Mouse (Mus musculus) spleen, adult 2 months (tissue): ENCODE measurements around the gene Rmnd5a. TPM values are rescaled to one million over a fixed set of nuclear protein-coding genes. Genes with fewer than 3 reads are reported as not detected.

Experiments
- DNase-seq, 2 experiments: peaks; one replicate each; pipeline versions ENCODE4 v3.0.0 to v3.0.0-alpha.2; 2012 to 2021; ENCODE audit warnings: low spot score in 2 of 2, low read depth in 1 of 2
- H3K27ac ChIP-seq: fragments of 200-500 bp; 2 replicates; pipeline ENCODE4 v1.5.1; 2012; ENCODE audit warnings: low read length, inconsistent platforms; ENCODE audit not compliant: insufficient read depth
- H3K27me3 ChIP-seq: fragments of 200-500 bp; 2 replicates; pipeline ENCODE4 v1.6.1; 2012; ENCODE audit warnings: mild to moderate bottlenecking, moderate library complexity, low read length, inconsistent platforms; ENCODE audit not compliant: control insufficient read depth, insufficient read depth
- H3K36me3 ChIP-seq: fragments of 200-500 bp; 2 replicates; pipeline ENCODE4 v1.6.1; 2012; ENCODE audit warnings: mild to moderate bottlenecking, low read length, inconsistent platforms; ENCODE audit not compliant: control insufficient read depth, insufficient read depth
- H3K4me1 ChIP-seq: fragments of 200-500 bp; 2 replicates; pipeline ENCODE4 v1.6.1; 2011; ENCODE audit warnings: inconsistent platforms; ENCODE audit not compliant: control insufficient read depth, insufficient read depth, insufficient read length
- H3K4me3 ChIP-seq: fragments of 200-500 bp; 2 replicates; pipeline ENCODE4 v1.5.1; 2011; ENCODE audit warnings: mild to moderate bottlenecking, inconsistent platforms; ENCODE audit not compliant: insufficient read depth, insufficient read length; ENCODE audit errors: extremely low read depth
- CTCF ChIP-seq: fragments of 200-500 bp; IDR thresholded peaks from 2 replicates; pipeline ENCODE4 v1.5.1; 2011; ENCODE audit warnings: mild to moderate bottlenecking, inconsistent platforms; ENCODE audit not compliant: insufficient read depth, insufficient read length, insufficient replicate concordance; ENCODE audit errors: extremely low read depth
- POLR2A ChIP-seq: fragments of 200-500 bp; IDR thresholded peaks from 2 replicates; pipeline ENCODE4 v1.6.1; 2011; ENCODE audit warnings: low read depth, low read length, inconsistent platforms
- WGBS: fragments of 180-500 bp; shearing (Covaris S2); methylation state at CpG from one replicate; pipeline ENCODE4 v1.1.7; 2018; 5-methylcytosine and 5-hydroxymethylcytosine counted together
- polyA plus RNA-seq: library from polyadenylated mRNA; depleted of rRNA; stranded (reverse); fragments of >200 nt; gene quantifications from 2 replicates; pipeline ENCODE4 v1.2.3, GENCODE M21; 2012

Rmnd5a gene
- polyA plus RNA-seq, 1 experiment: 17.7 TPM

DNA sequence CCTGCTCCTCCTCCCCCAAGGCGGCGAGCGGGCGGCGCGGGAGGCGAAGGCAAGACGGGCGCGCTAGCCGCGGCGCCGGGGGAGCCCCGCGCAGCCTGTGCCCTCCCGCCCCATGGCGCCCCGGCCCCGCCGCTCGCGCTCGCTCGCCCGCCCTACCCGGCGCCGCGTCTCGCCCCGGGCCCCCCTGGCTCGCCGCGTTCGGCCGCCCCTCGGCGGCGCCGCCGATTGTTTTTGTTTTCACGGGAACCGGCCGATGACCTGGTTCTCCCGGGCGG lies 283 bp downstream of the Rmnd5a start:
- peaks cover 7% of the 10 kb centered on the region for H3K4me1 ChIP-seq
- no peaks in the 10 kb centered on the region for H3K27me3 ChIP-seq
- no peak for DNase-seq
- H3K27ac ChIP-seq: peak overlapping the region; percentile 82
- peak overlapping the region; percentile 97 for H3K4me3 ChIP-seq
- WGBS: under 1% methylated on average over 43 of the region's 47 CpGs
- H3K36me3 ChIP-seq: no peaks in the 10 kb centered on the region
- TF ChIP-seq CTCF (no peak), POLR2A (peak; percentile 40; the same call in 1 of the 2 replicates)

DNA sequence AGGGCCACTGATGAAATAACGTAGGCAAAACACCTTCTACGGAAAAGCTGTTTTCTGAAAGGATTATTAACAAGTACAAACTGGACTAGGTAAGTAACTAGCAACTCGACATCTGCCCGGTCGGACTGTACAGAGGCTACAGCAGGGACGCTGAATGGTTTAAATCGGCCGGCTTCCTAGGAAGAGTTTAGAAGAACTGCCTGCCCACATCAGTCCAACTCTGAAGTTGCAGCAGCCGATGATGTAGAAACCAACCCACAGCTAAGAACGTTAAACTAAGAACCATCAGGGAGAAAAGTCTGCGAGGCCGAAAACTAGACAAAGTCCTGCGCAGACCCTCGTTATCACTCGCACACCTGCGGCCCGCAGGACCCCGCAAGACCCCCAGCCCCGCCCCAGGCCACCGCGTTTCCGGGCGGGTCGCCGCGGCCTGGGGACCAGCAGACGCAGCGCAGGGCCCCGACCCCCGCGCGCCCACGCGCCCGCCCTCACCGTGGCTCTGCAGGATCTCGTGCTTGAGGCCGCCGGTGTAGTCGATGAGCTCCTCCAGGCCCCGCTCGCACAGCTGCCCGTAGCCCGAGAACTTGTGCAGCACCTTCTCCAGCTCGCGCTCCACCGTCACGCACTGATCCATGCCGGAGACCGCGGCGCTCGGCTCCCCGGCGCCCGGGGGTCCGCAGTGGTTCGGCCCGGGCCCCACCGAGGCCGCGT lies 776 bp downstream of the Rmnd5a start:
- no peaks in the 10 kb centered on the region for H3K27me3 ChIP-seq
- under 1% methylated on average over 62 of the region's 62 CpGs for WGBS
- no peak for TF ChIP-seq POLR2A
- TF ChIP-seq CTCF: no peak
- H3K36me3 ChIP-seq: no peaks in the 10 kb centered on the region
- H3K4me3 ChIP-seq: peak overlapping the region; percentile 97
- DNase-seq: peak; percentile 4 to 46
- peak overlapping the region; percentile 82 for H3K27ac ChIP-seq
- peaks cover 7% of the 10 kb centered on the region for H3K4me1 ChIP-seq

DNA sequence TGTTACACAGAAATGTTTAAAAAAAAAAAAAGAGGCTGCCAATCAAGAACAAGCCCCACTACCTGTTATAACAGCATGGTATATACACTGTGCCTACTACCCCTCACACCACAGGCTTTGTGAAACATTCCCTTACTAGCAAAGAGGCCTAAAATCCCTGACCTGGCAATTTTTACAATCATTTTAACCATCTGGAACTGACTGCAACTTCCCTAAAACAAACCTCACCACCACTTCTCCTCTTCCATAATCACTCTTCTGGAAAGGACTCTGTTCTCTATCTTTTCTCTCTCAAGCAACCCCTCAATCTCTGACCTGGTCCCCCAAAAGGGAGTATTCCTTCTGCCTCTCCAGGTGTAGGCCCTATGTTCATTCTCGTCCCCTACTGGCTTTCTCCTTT lies 2.4 kb downstream of the Rmnd5a start:
- no peak for DNase-seq
- H3K27ac ChIP-seq: no peak overlapping the region
- H3K27me3 ChIP-seq: no peaks in the 10 kb centered on the region
- TF ChIP-seq POLR2A (no peak), CTCF (no peak)
- WGBS: 79% methylated on average over 1 of the region's 1 CpGs
- peaks cover 9% of the 10 kb centered on the region for H3K4me1 ChIP-seq
- H3K36me3 ChIP-seq: no peaks in the 10 kb centered on the region
- no peak overlapping the region for H3K4me3 ChIP-seq

DNA sequence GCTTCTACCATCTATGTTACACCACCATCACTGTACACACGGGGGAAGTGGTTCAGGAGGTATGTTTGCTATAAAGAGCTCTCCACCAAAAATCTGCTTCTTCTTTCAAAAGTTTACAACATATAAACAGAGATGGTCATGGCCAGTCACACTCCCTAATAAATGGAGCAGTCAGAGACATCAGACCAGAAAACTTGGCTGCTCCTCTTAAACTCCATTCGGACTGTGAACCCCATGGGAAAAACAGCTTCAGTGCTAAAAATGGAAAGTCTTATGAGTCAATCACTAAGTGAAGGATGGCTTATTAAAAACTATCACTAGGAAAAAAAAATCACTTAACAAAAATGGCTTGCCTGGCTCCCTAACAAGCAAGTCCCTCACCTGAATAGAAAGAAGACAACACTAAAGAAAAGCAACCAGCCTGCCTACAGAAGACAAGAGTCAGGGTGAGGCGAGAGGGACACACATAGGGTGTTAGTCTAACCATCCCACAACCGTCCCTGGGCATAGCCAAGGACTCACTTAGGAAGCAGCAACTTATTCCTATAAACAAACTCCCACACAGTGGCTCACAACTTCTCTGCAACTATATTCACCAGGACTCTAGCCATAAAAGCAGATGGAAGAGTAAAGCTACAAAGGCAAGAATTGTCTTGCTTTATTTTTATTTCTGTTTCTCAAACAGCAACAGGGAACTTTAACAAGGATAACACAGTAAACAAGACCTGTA lies 12.3 kb downstream of the Rmnd5a start:
- peaks cover 2% of the 10 kb centered on the region; the same call in 1 of the 2 replicates for H3K4me1 ChIP-seq
- TF ChIP-seq POLR2A (no peak), CTCF (no peak)
- no peak overlapping the region for H3K4me3 ChIP-seq
- peaks cover 9% of the 10 kb centered on the region; the same call in 1 of the 2 replicates for H3K36me3 ChIP-seq
- 92% methylated on average over 4 of the region's 4 CpGs for WGBS
- no peak overlapping the region for H3K27ac ChIP-seq
- H3K27me3 ChIP-seq: no peaks in the 10 kb centered on the region
- no peak for DNase-seq

DNA sequence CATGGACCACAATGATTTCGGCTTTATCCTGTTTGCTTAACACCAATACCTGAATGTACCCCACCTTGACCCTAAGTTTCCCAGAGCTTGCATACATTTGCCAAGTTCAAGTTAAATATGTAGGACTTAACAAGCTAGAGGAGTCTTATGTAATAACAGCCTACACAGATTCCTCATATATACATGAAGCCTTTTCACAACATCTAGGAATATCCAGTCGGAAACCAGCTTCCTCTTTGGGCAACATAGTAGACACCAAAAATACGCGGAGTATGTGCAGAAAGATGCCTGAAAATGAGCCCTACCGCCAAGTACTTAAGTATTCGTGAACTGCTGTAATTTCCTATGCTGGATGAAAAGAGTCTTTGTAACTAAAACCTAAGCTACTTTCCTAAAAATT lies 14.8 kb downstream of the Rmnd5a start:
- Histone ChIP-seq H3K27me3 (no peaks in the 10 kb centered on the region), H3K36me3 (peaks cover 9% of the 10 kb centered on the region; the same call in 1 of the 2 replicates), H3K4me3 (no peak overlapping the region), H3K4me1 (no peaks in the 10 kb centered on the region), H3K27ac (no peak overlapping the region)
- TF ChIP-seq CTCF: no peak
- no peak for TF ChIP-seq POLR2A
- 92% methylated on average over 6 of the region's 6 CpGs for WGBS
- no peak for DNase-seq

DNA sequence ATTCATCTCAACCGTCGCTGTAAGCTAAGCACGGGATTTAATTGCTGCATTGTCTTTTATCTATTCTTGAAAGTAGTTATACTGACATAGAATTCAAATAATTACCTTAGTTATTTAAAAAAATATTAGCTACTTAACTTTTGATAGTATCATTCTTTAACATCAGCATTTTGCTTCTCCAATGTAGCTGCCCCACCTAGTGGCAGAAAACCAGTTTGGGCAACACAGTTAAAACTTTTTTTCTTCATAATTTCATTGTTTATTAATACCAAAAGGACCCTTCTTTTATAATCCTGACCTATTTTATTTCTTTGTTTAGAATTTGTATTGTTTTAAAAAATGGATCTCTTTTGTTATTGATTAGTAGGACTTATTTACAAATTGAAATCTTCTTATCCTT lies 17.3 kb downstream of the Rmnd5a start:
- Histone ChIP-seq H3K4me1 (no peaks in the 10 kb centered on the region), H3K27me3 (no peaks in the 10 kb centered on the region), H3K27ac (no peak overlapping the region), H3K36me3 (peaks cover 7% of the 10 kb centered on the region; the same call in 1 of the 2 replicates), H3K4me3 (no peak overlapping the region)
- DNase-seq: peak in 1 of 2 experiments; percentile 8
- no peak for TF ChIP-seq CTCF
- no peak for TF ChIP-seq POLR2A
- WGBS: 95% methylated on average over 3 of the region's 3 CpGs

DNA sequence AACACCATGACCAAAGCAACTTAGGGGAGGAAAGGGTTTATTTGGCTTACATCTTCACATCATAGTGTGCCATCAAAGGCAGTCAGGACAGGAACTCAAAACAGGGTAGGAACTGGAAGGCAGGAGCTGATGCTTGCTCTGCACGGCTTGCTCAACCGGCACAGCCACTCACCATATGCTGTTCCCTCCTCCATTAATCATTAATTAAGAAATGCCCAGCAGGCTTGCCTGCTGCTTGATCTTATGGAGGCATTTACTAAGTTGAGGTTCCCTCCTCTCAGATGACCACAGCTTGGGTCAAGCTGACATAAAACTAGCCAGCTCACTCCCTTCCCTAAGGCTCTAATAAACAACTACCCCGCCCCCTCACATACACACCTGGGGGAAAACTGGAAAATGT lies 18.3 kb downstream of the Rmnd5a start:
- no peak overlapping the region for H3K4me3 ChIP-seq
- no peak for DNase-seq

More for the DNA sequence above, 18.3 kb downstream of the Rmnd5a start:
- 90% methylated on average over 3 of the region's 3 CpGs for WGBS
- no peak for TF ChIP-seq CTCF
- no peak for TF ChIP-seq POLR2A
- Histone ChIP-seq H3K27ac (no peak overlapping the region), H3K36me3 (peaks cover 4% of the 10 kb centered on the region; the same call in 1 of the 2 replicates), H3K4me1 (no peaks in the 10 kb centered on the region), H3K27me3 (no peaks in the 10 kb centered on the region)
